Mouse (Mus musculus) midbrain, postnatal 0 days (tissue): ENCODE measurements around the gene Nhej1. TPM values are rescaled to one million over a fixed set of nuclear protein-coding genes. Genes with fewer than 3 reads are reported as not detected.

Experiments
- ATAC-seq: fragments of 200-750 bp; cut with Nextera tagmentation; 2 replicates; pipeline ENCODE4 v1.8.0; 2017; ENCODE audit warnings: moderate number of reproducible peaks, mild to moderate bottlenecking, moderate TSS enrichment, moderate library complexity; ENCODE audit not compliant: low FRiP score
- DNase-seq: peaks from one replicate; pipeline ENCODE4 v3.0.0-alpha.2; 2015; ENCODE audit warnings: low spot score
- H3K27ac ChIP-seq: fragments of 300-500 bp; sonication (generic); 2 replicates; pipeline ENCODE4 v1.5.1; 2014; ENCODE audit warnings: low read depth, mild to moderate bottlenecking, low read length, mixed read lengths
- H3K27me3 ChIP-seq: fragments of 300-500 bp; sonication (generic); 2 replicates; pipeline ENCODE4 v1.6.1; 2014; ENCODE audit warnings: low read length, control low read depth, mixed read lengths; ENCODE audit not compliant: insufficient read depth
- H3K36me3 ChIP-seq: fragments of 300-500 bp; sonication (generic); 2 replicates; pipeline ENCODE4 v1.6.1; 2014; ENCODE audit warnings: low read length, control low read depth, mixed read lengths; ENCODE audit not compliant: insufficient read depth
- H3K4me1 ChIP-seq: fragments of 300-500 bp; sonication (generic); 2 replicates; pipeline ENCODE4 v1.6.1; 2014; ENCODE audit warnings: mild to moderate bottlenecking, control low read depth, antibody characterized with exemption, low read length, mixed read lengths; ENCODE audit not compliant: insufficient read depth
- H3K4me2 ChIP-seq: fragments of 300-500 bp; sonication (generic); 2 replicates; pipeline ENCODE4 v1.6.1; 2014; ENCODE audit warnings: low read depth, mild to moderate bottlenecking, low read length, mixed read lengths; ENCODE audit not compliant: poor library complexity, severe bottlenecking
- H3K4me3 ChIP-seq: fragments of 300-500 bp; sonication (generic); 2 replicates; pipeline ENCODE4 v1.5.1; 2014; ENCODE audit warnings: low read depth, mild to moderate bottlenecking, low read length, moderate library complexity
- H3K9ac ChIP-seq: fragments of 300-500 bp; sonication (generic); replicated peaks from 2 replicates; pipeline ENCODE4 v1.6.1; 2014; ENCODE audit warnings: mild to moderate bottlenecking, low read length, moderate library complexity, mixed read lengths; ENCODE audit not compliant: poor library complexity, severe bottlenecking
- H3K9me3 ChIP-seq: fragments of 300-500 bp; sonication (generic); 2 replicates; pipeline ENCODE4 v1.6.1; 2016; ENCODE audit warnings: low read length, control low read depth
- CTCF ChIP-seq: IDR thresholded peaks from 2 replicates; pipeline ENCODE4 v1.5.1; 2016; ENCODE audit warnings: antibody characterized with exemption, mild to moderate bottlenecking
- WGBS: fragments of 180-500 bp; shearing (Covaris S2); extraction: QIAGEN DNeasy Blood & Tissue Kit; methylation state at CpG from one replicate; pipeline ENCODE4 v1.1.7; 2014; 5-methylcytosine and 5-hydroxymethylcytosine counted together
- polyA plus RNA-seq: library from polyadenylated mRNA; unstranded; fragments of >200 nt; fragmentation: Nextera tagmentation; extraction: Ambion mirVana; gene quantifications from 2 replicates; pipeline ENCODE4 v1.2.1, GENCODE M21; 2015
- total RNA-seq: library from RNA; depleted of rRNA; stranded (reverse); fragments of >200 nt; gene quantifications from 2 replicates; pipeline ENCODE4 v1.2.3, GENCODE M21; 2014

Gene Nhej1
- total and polyA plus RNA-seq, 2 experiments from 2014 or later = 2.4 to 3.4 TPM

- DNase-seq = peak; percentile 24
- Histone ChIP-seq H3K4me2 (peak overlapping the region; percentile 92), H3K27ac (peak overlapping the region; percentile 95), H3K9me3 (no peaks in the 10 kb centered on the region), H3K27me3 (no peaks in the 10 kb centered on the region), H3K4me3 (peak overlapping the region; percentile 68), H3K9ac (peak overlapping the region; percentile 89), H3K36me3 (peaks cover 38% of the 10 kb centered on the region), H3K4me1 (peaks cover 20% of the 10 kb centered on the region)
- TF ChIP-seq CTCF = no peak
- ATAC-seq = no peak
- WGBS = under 1% methylated on average over 52 of the region's 53 CpGs
These were observed 16.6 kb upstream of the Nhej1 start for GRCm38 (mm10) chr1:75141486-75142190.

- peak overlapping the region; percentile 92 for H3K4me2 ChIP-seq
- H3K4me1 ChIP-seq = peaks cover 20% of the 10 kb centered on the region
- H3K27me3 ChIP-seq = no peaks in the 10 kb centered on the region
- no peak for TF ChIP-seq CTCF
- no peaks in the 10 kb centered on the region for H3K9me3 ChIP-seq
- H3K27ac ChIP-seq = peak overlapping the region; percentile 95
- DNase-seq (no peak), ATAC-seq (no peak)
- H3K4me3 ChIP-seq = peak overlapping the region; percentile 68
- peaks cover 39% of the 10 kb centered on the region for H3K36me3 ChIP-seq
- peak overlapping the region; percentile 89 for H3K9ac ChIP-seq
- WGBS = 59% methylated on average over 4 of the region's 4 CpGs
These were observed 15.7 kb upstream of the Nhej1 start for GRCm38 (mm10) chr1:75140601-75141190.

GRCm38 (mm10) chr1:75138448-75138847 lies 13.4 kb upstream of the Nhej1 start:
- H3K4me3 ChIP-seq = no peak overlapping the region
- no peaks in the 10 kb centered on the region for H3K9me3 ChIP-seq
- H3K27me3 ChIP-seq = no peaks in the 10 kb centered on the region
- DNase-seq (no peak), ATAC-seq (no peak)
- H3K9ac ChIP-seq = no peak overlapping the region
- peaks cover 26% of the 10 kb centered on the region for H3K36me3 ChIP-seq
- TF ChIP-seq CTCF = no peak
- no peak overlapping the region for H3K4me2 ChIP-seq
- H3K27ac ChIP-seq = no peak overlapping the region
- WGBS = 94% methylated on average over 2 of the region's 2 CpGs
- H3K4me1 ChIP-seq = peaks cover 10% of the 10 kb centered on the region; the same call in 1 of the 2 replicates

- Histone ChIP-seq H3K4me3 (no peak overlapping the region), H3K9ac (no peak overlapping the region), H3K4me2 (no peak overlapping the region), H3K4me1 (peaks cover 10% of the 10 kb centered on the region; the same call in 1 of the 2 replicates), H3K27me3 (no peaks in the 10 kb centered on the region), H3K27ac (no peak overlapping the region), H3K36me3 (peaks cover 26% of the 10 kb centered on the region), H3K9me3 (no peaks in the 10 kb centered on the region)
- WGBS = 89% methylated on average over 3 of the region's 3 CpGs
- ATAC-seq = no peak
- no peak for TF ChIP-seq CTCF
- no peak for DNase-seq
These were observed 11.7 kb upstream of the Nhej1 start for GRCm38 (mm10) chr1:75136730-75137129.

GRCm38 (mm10) chr1:75136293-75136692 lies 11.3 kb upstream of the Nhej1 start:
- DNase-seq (no peak), ATAC-seq (no peak)
- H3K4me3 ChIP-seq = no peak overlapping the region
- 94% methylated on average over 6 of the region's 6 CpGs for WGBS
- no peaks in the 10 kb centered on the region for H3K9me3 ChIP-seq
- no peak overlapping the region for H3K4me2 ChIP-seq
- H3K9ac ChIP-seq = no peak overlapping the region
- no peaks in the 10 kb centered on the region for H3K27me3 ChIP-seq
- peaks cover 26% of the 10 kb centered on the region for H3K36me3 ChIP-seq
- H3K27ac ChIP-seq = no peak overlapping the region
- no peak for TF ChIP-seq CTCF
- H3K4me1 ChIP-seq = peaks cover 10% of the 10 kb centered on the region; the same call in 1 of the 2 replicates

GRCm38 (mm10) chr1:75133421-75134207 lies 8.6 kb upstream of the Nhej1 start, which contains the start of gene Slc23a3:
TSS of gene Slc23a3 (minus strand) at chr1:75133890.
- peaks cover 20% of the 10 kb centered on the region for H3K36me3 ChIP-seq
- 60% methylated on average over 12 of the region's 12 CpGs for WGBS
- ATAC-seq (no peak), DNase-seq (no peak)
- H3K4me2 ChIP-seq = no peak within 1 kb of the TSS
- H3K4me1 ChIP-seq = no peaks in the 10 kb centered on the region
- no peak within 1 kb of the TSS for H3K4me3 ChIP-seq
- H3K27ac ChIP-seq = no peak within 1 kb of the TSS
- no peaks in the 10 kb centered on the region for H3K27me3 ChIP-seq
- H3K9ac ChIP-seq = no peak within 1 kb of the TSS
- no peak for TF ChIP-seq CTCF
- H3K9me3 ChIP-seq = no peaks in the 10 kb centered on the region
